8 mouse cellular contexts compared by ENCODE assay signal in genomic region chr4:106749699-106750098, GRCm38 (mm10). TPM values are rescaled to one million over a fixed set of nuclear protein-coding genes. Genes with fewer than 3 reads are reported as not detected.
A peak's percentile ranks its signal among the peaks of the same experiment; 100 is the strongest.
DNase-seq lines count a peak whose midpoint lies in the region; ATAC-seq lines count a peak whose summit lies in the region.

No protein-coding gene starts in this region.

- 0 out of 2 replicates have a peak overlapping the region, but pooled peaks have one; percentile 20 for H3K9ac ChIP-seq in hindbrain, embryonic 15.5 days

- H3K9me3 ChIP-seq in hindbrain, embryonic 15.5 days = no peaks in the 10 kb centered on the region

- H3K36me3 ChIP-seq in hindbrain, embryonic 15.5 days = no peaks in the 10 kb centered on the region

- peak overlapping the region; percentile 53 for H3K4me2 ChIP-seq in hindbrain, embryonic 15.5 days

- H3K27me3 ChIP-seq in hindbrain, embryonic 15.5 days = no peaks in the 10 kb centered on the region

- peak; percentile 85 for DNase-seq in ZHBTc4 (ENCODE audit: low read depth, low spot score)
- peak; percentile 67 to 69 for DNase-seq in cerebellum, postnatal 36 days
- DNase-seq in gastrocnemius, adult 18-20 months (ENCODE audit: low spot score) = peak; percentile 60
- DNase-seq in left cerebral cortex, adult 18-20 months (ENCODE audit: low spot score in 2 of 2) = peak; percentile 80 to 82
- peak; percentile 59 for DNase-seq in lung, postnatal 36 days
- DNase-seq in right cerebral cortex, adult 2 months (ENCODE audit: low spot score in 2 of 2) = peak; percentile 67 to 85
- no peak for DNase-seq in spleen, postnatal 36 days (ENCODE audit: low spot score in 2 of 2)

- ATAC-seq in hindbrain, embryonic 15.5 days (ENCODE audit: low FRiP score, low read depth) = peak; percentile 91

- peak overlapping the region; percentile 52; the same call in 1 of the 2 replicates for H3K27ac ChIP-seq in hindbrain, embryonic 15.5 days (replicated peaks)

- peaks cover 26% of the 10 kb centered on the region for H3K4me1 ChIP-seq in hindbrain, embryonic 15.5 days (replicated peaks)

- 2% methylated on average over 7 of the region's 7 CpGs for WGBS in hindbrain, embryonic 15.5 days

- peak overlapping the region; percentile 23 for H3K4me3 ChIP-seq in hindbrain, embryonic 15.5 days

RNA-seq across cellular contexts. Expression of gene Fam151a, which starts 16.0 kb away (rescaled TPM):
- total RNA-seq in gastrocnemius, adult 18-20 months (2021) = not detected
- polyA plus RNA-seq in hindbrain, embryonic 15.5 days (2015; fragmentation: Nextera tagmentation; extraction: Ambion mirVana) = not detected in 2 replicates
- not detected for total RNA-seq in left cerebral cortex, adult 18-20 months (2021)

RNA-seq across cellular contexts. Expression of gene Mroh7, which starts 19.0 kb away (rescaled TPM):
- under 1 TPM; 0.09 to 0.50 TPM for total RNA-seq in gastrocnemius, adult 18-20 months (2021)
- polyA plus RNA-seq in hindbrain, embryonic 15.5 days (2015; fragmentation: Nextera tagmentation; extraction: Ambion mirVana) = 0.21 and 1.5 TPM in 2 replicates
- 1 to 10 TPM; 4.2 to 5.4 TPM for total RNA-seq in left cerebral cortex, adult 18-20 months (2021)

RNA-seq across cellular contexts. Expression of gene Acot11, which starts 55.1 kb away (rescaled TPM):
- total RNA-seq in gastrocnemius, adult 18-20 months (2021) = 10 to 100 TPM in 1 of 2 experiments, 1 to 10 TPM in 1; 9.9 to 13.2 TPM
- polyA plus RNA-seq in hindbrain, embryonic 15.5 days (2015; fragmentation: Nextera tagmentation; extraction: Ambion mirVana) = 2.1 and 2.4 TPM in 2 replicates
- total RNA-seq in left cerebral cortex, adult 18-20 months (2021) = 10 to 100 TPM; 35.0 to 57.5 TPM

Comparison
In these comparisons a context has a peak if more than half of its experiments do, and no peak if none do; other contexts are left out.
1. DNase-seq: peak in ZHBTc4 (single experiment), cerebellum, postnatal 36 days (2 of 2), gastrocnemius, adult 18-20 months (single experiment), left cerebral cortex, adult 18-20 months (2 of 2), lung, postnatal 36 days (single experiment) and right cerebral cortex, adult 2 months (2 of 2); none in spleen, postnatal 36 days (0 of 2).